Mouse (Mus musculus): Measurements from ENCODE around the gene Gpr35. TPM values are rescaled to one million over a fixed set of nuclear protein-coding genes. Genes with fewer than 3 reads are reported as not detected.

The Gpr35 gene
- 0.55 and 1.1 TPM in 2 replicates for polyA plus RNA-seq (2015; fragmentation: Nextera tagmentation; extraction: Ambion mirVana)

DNA sequence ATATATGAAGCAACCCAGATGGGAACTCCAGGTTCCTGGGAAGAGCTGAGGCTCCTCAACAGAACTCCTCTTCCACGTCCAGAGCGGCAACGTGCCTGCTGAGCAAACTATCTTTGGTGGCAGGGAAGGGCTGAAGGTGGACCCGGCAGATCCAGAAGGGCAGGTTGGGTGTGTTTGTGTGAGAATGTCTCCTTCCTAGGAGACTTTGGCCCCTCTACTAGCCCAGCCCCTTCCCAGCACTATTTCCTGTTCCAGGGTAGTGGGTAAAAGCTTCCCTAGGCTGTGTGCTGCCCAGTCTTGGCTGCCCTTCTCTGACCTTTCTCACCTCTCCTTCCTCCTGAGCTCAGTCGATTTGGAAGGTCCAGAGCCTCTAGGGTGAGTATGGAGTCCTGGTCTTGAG lies at the start of gene Gpr35:
Gene Gpr35, plus strand, starts transcription at position 259 of the 400 bp plus-strand sequence.
- Histone ChIP-seq H3K27ac (ENCODE audit: low read depth, low read length) (no peak within 1 kb of the TSS), H3K4me1 (ENCODE audit: control insufficient read depth, insufficient read depth, low read depth, low read length) (no peaks in the 10 kb centered on the region), H3K9me3 (ENCODE audit: control insufficient read depth, low read length) (no peaks in the 10 kb centered on the region), H3K4me3 (ENCODE audit: low read length) (no peak within 1 kb of the TSS), H3K4me2 (ENCODE audit: low read length) (no peak within 1 kb of the TSS), H3K36me3 (ENCODE audit: control insufficient read depth, insufficient read depth, low read length) (peaks cover 27% of the 10 kb centered on the region), H3K9ac (ENCODE audit: low read depth, low read length) (no peak within 1 kb of the TSS), H3K27me3 (replicated peaks; ENCODE audit: control insufficient read depth, insufficient read depth, low read length) (no peaks in the 10 kb centered on the region)
- no peak for ATAC-seq
- 86% methylated on average over 5 of the region's 5 CpGs for WGBS

DNA sequence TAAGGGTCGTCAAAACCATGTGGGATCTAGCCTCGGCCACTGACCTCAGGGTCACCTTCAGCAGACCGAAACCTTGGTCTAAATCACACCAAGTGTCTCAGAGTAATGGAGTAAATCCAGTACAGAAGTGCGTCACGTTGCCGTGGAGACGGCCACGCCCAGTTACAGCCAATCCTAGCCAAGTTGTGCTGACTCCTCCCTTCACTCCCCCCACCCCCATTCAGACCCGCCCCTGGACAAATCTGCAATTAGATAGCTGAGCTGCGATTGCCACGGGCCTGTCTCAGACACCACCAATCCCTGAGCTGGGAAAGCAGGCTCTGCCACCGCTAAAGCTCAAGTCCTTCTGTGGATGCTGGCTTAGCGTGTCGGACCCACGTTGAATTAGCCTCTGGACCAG lies 47.9 kb upstream of the Gpr35 start, which contains the start of gene Ankmy1:
Gene Ankmy1, minus strand, starts transcription at position 121 of the 400 bp plus-strand sequence.
- no peaks in the 10 kb centered on the region for H3K9me3 ChIP-seq (ENCODE audit: control insufficient read depth, low read length)
- H3K4me2 ChIP-seq (ENCODE audit: low read length), result peak within 1 kb of the TSS; percentile 53
- peak within 1 kb of the TSS; percentile 29 for H3K4me3 ChIP-seq (ENCODE audit: low read length)
- ATAC-seq, result peak; percentile 37
- H3K27me3 ChIP-seq (replicated peaks; ENCODE audit: control insufficient read depth, insufficient read depth, low read length), result peaks cover 2% of the 10 kb centered on the region; the same call in 1 of the 2 replicates
- 0% methylated on average over 15 of the region's 15 CpGs for WGBS
- H3K4me1 ChIP-seq (ENCODE audit: control insufficient read depth, insufficient read depth, low read depth, low read length), result peaks cover 15% of the 10 kb centered on the region
- H3K27ac ChIP-seq (ENCODE audit: low read depth, low read length), result no peak within 1 kb of the TSS
- H3K9ac ChIP-seq (ENCODE audit: low read depth, low read length), result peak within 1 kb of the TSS; percentile 5; the same call in 1 of the 2 replicates
- H3K36me3 ChIP-seq (ENCODE audit: control insufficient read depth, insufficient read depth, low read length), result no peaks in the 10 kb centered on the region

GRCm38 (mm10) chr1:92903627-92904026 lies 47.0 kb upstream of the Gpr35 start:
- Histone ChIP-seq H3K4me2 (ENCODE audit: low read length) (no peak overlapping the region), H3K9me3 (ENCODE audit: control insufficient read depth, low read length) (no peaks in the 10 kb centered on the region), H3K27ac (ENCODE audit: low read depth, low read length) (no peak overlapping the region), H3K9ac (ENCODE audit: low read depth, low read length) (no peak overlapping the region), H3K4me3 (ENCODE audit: low read length) (no peak overlapping the region), H3K27me3 (replicated peaks; ENCODE audit: control insufficient read depth, insufficient read depth, low read length) (peaks cover 2% of the 10 kb centered on the region; the same call in 1 of the 2 replicates), H3K36me3 (ENCODE audit: control insufficient read depth, insufficient read depth, low read length) (no peaks in the 10 kb centered on the region), H3K4me1 (ENCODE audit: control insufficient read depth, insufficient read depth, low read depth, low read length) (peaks cover 18% of the 10 kb centered on the region)
- no peak for ATAC-seq
- 68% methylated on average over 4 of the region's 4 CpGs for WGBS

DNA sequence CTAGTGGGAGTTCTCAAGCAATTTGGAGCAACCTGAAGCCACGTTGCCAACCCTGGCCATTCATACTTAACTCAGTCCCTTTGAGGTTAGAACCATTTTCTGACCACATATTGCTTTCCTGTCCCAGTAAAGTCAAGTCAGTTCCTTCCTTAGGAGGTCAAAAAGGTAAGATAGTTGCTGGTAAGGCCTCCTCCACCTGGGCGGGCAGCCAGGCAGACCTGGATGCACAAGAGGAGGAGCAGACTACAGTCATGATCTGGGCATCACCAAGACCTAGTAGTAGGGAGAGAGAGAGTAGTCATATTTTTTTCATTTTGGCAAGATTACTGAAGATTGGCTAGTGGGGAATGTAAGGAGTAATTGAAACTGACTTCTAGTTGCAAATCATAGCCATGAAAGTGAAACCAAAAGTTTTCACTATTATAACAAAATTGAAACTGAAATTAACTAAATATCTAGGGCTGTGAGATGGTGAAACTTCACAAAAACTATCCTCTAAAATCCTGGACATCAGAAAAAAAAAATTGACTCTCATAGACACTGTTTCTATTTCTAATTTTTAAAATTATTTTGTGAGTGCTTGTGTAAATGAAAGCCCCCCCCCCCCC lies 44.9 kb upstream of the Gpr35 start:
- Histone ChIP-seq H3K9ac (ENCODE audit: low read depth, low read length) (no peak overlapping the region), H3K9me3 (ENCODE audit: control insufficient read depth, low read length) (no peaks in the 10 kb centered on the region), H3K36me3 (ENCODE audit: control insufficient read depth, insufficient read depth, low read length) (no peaks in the 10 kb centered on the region), H3K4me1 (ENCODE audit: control insufficient read depth, insufficient read depth, low read depth, low read length) (peaks cover 27% of the 10 kb centered on the region), H3K27ac (ENCODE audit: low read depth, low read length) (no peak overlapping the region), H3K4me3 (ENCODE audit: low read length) (no peak overlapping the region), H3K4me2 (ENCODE audit: low read length) (no peak overlapping the region; the same call in 1 of the 2 replicates), H3K27me3 (replicated peaks; ENCODE audit: control insufficient read depth, insufficient read depth, low read length) (peaks cover 2% of the 10 kb centered on the region; the same call in 1 of the 2 replicates)
- WGBS, result 95% methylated on average over 2 of the region's 2 CpGs
- no peak for ATAC-seq

DNA sequence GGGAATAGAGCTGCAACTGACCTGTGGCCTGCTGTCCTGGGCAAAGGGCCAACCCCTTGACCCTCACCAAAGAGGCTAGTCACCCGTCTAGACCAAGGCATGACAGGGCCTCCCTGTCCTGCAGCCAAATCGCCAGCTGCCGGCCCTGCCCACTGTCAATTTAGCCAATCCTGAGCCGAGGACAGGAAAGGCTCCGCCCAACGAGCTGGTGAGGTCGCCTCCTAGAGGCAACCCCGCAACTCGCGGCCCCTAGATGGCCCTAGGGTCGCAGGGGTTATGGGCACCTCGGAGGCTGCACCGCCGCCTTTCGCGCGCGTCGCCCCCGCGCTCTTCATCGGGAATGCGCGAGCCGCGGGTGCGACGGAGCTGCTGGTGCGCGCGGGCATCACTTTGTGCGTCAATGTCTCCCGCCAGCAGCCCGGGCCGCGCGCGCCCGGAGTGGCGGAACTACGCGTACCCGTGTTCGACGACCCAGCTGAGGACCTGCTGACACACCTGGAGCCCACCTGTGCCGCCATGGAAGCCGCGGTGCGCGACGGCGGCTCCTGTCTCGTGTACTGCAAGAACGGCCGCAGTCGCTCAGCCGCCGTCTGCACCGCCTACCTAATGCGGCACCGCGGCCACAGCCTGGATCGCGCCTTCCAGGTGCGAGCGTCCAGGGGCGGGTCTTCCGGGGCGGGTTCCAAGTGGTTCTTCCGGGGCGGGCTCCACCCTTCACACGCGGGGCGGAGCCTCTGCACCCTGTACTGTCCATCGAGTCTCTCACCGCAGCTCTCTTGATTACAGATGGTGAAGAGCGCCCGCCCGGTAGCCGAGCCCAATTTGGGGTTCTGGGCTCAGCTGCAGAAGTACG lies 43.7 kb upstream of the Gpr35 start, which contains the start of gene Dusp28:
Gene Dusp28, plus strand, starts transcription at position 203 of the 853 bp plus-strand sequence.
- H3K27me3 ChIP-seq (replicated peaks; ENCODE audit: control insufficient read depth, insufficient read depth, low read length), result no peaks in the 10 kb centered on the region
- peak; percentile 91 for ATAC-seq
- no peaks in the 10 kb centered on the region for H3K9me3 ChIP-seq (ENCODE audit: control insufficient read depth, low read length)
- peak within 1 kb of the TSS; percentile 83 for H3K4me3 ChIP-seq (ENCODE audit: low read length)
- H3K36me3 ChIP-seq (ENCODE audit: control insufficient read depth, insufficient read depth, low read length), result no peaks in the 10 kb centered on the region
- peaks cover 31% of the 10 kb centered on the region for H3K4me1 ChIP-seq (ENCODE audit: control insufficient read depth, insufficient read depth, low read depth, low read length)
- peak within 1 kb of the TSS; percentile 90 for H3K4me2 ChIP-seq (ENCODE audit: low read length)
- peak within 1 kb of the TSS; percentile 93 for H3K27ac ChIP-seq (ENCODE audit: low read depth, low read length)
- peak within 1 kb of the TSS; percentile 84 for H3K9ac ChIP-seq (ENCODE audit: low read depth, low read length)
- under 1% methylated on average over 67 of the region's 81 CpGs for WGBS

DNA sequence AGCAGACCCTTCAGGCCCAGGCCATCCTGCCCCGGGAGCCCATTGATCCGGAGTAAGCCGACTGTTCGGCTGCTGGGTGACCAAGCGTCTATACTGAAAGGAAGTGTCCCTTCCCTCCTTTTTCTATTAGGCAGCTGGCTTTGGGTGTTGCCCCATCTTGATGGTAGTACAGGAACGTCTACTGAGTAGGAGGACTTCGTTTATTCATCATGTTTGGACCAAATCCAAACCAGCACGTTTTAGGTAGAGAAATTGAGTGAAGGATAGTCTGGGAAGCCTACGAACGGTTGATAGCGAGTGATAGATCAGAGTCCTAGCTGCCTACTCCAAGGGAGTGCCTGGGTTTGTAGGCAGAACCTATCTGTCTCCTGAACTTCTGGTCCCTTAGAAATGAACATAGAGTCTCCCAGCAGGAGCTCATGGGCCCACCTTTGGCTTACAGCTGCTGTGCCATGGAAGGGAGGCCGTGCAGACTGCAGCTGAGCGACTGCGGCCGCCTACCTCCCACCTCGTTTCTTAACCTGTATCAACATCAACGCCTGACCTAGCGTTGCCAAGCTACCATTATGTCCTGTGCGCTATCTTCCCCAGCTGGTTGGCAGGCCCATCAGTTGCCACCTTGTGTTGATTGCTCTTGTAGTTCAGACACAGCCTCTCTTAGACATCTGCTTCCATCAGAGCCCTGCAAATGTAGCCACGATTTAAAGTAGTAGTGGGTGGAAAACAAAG lies 42.9 kb upstream of the Gpr35 start:
- peak overlapping the region; percentile 93 for H3K27ac ChIP-seq (ENCODE audit: low read depth, low read length)
- H3K4me1 ChIP-seq (ENCODE audit: control insufficient read depth, insufficient read depth, low read depth, low read length), result peaks cover 35% of the 10 kb centered on the region
- ATAC-seq, result no peak
- peak overlapping the region; percentile 90 for H3K4me2 ChIP-seq (ENCODE audit: low read length)
- no peaks in the 10 kb centered on the region for H3K9me3 ChIP-seq (ENCODE audit: control insufficient read depth, low read length)
- no peaks in the 10 kb centered on the region for H3K36me3 ChIP-seq (ENCODE audit: control insufficient read depth, insufficient read depth, low read length)
- H3K4me3 ChIP-seq (ENCODE audit: low read length), result peak overlapping the region; percentile 83
- peak overlapping the region; percentile 84 for H3K9ac ChIP-seq (ENCODE audit: low read depth, low read length)
- WGBS, result 45% methylated on average over 20 of the region's 20 CpGs
- H3K27me3 ChIP-seq (replicated peaks; ENCODE audit: control insufficient read depth, insufficient read depth, low read length), result no peaks in the 10 kb centered on the region

DNA sequence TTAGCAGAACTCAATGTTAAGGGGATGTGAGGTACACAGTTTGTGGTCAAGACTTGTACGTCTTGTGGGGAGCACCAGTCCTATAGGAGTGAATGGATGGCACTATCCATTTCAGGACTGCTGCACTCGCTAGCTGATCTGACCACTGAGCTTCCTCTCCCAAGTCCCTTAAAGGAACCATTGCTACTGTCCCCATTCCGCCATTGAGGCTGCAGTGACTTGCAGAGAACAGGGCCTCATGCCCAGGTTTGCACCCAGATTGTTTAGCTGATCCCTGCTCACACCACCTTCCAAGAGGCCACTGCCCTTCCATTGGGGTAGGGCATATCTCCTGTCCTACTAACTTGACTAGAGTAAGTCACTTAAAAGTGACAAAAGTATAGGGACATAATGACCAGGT lies 42.0 kb upstream of the Gpr35 start:
- Histone ChIP-seq H3K36me3 (ENCODE audit: control insufficient read depth, insufficient read depth, low read length) (no peaks in the 10 kb centered on the region), H3K27me3 (replicated peaks; ENCODE audit: control insufficient read depth, insufficient read depth, low read length) (no peaks in the 10 kb centered on the region), H3K9ac (ENCODE audit: low read depth, low read length) (no peak overlapping the region), H3K27ac (ENCODE audit: low read depth, low read length) (no peak overlapping the region), H3K4me3 (ENCODE audit: low read length) (no peak overlapping the region), H3K4me2 (ENCODE audit: low read length) (no peak overlapping the region), H3K4me1 (ENCODE audit: control insufficient read depth, insufficient read depth, low read depth, low read length) (peaks cover 36% of the 10 kb centered on the region), H3K9me3 (ENCODE audit: control insufficient read depth, low read length) (no peaks in the 10 kb centered on the region)
- no peak for ATAC-seq
- 96% methylated on average over 3 of the region's 3 CpGs for WGBS

DNA sequence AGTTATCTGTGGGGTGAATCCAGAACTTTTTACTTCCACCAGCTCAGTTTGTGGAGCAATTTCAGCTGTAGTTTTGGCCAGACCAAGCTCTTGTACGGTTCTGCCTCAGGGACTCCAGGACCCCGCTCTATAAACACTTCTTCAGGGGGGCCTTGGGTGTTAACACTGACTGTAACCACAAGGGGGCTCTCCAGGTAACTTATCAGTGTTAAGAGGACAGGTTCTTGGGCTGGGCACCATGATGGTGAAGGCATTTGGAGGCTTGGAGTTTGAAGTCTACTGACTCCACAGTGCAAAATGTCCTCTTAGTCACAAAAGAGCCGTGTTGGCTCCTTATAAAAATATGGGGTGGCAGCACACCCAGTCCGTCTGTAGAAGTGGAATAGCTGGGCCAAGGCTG lies 41.6 kb upstream of the Gpr35 start:
- Histone ChIP-seq H3K9me3 (ENCODE audit: control insufficient read depth, low read length) (no peaks in the 10 kb centered on the region), H3K4me3 (ENCODE audit: low read length) (no peak overlapping the region), H3K27ac (ENCODE audit: low read depth, low read length) (no peak overlapping the region), H3K27me3 (replicated peaks; ENCODE audit: control insufficient read depth, insufficient read depth, low read length) (no peaks in the 10 kb centered on the region), H3K36me3 (ENCODE audit: control insufficient read depth, insufficient read depth, low read length) (no peaks in the 10 kb centered on the region), H3K4me1 (ENCODE audit: control insufficient read depth, insufficient read depth, low read depth, low read length) (peaks cover 36% of the 10 kb centered on the region), H3K4me2 (ENCODE audit: low read length) (no peak overlapping the region), H3K9ac (ENCODE audit: low read depth, low read length) (no peak overlapping the region)
- WGBS, result 55% methylated on average over 4 of the region's 4 CpGs
- ATAC-seq, result no peak
